In the genomic region with DNA sequence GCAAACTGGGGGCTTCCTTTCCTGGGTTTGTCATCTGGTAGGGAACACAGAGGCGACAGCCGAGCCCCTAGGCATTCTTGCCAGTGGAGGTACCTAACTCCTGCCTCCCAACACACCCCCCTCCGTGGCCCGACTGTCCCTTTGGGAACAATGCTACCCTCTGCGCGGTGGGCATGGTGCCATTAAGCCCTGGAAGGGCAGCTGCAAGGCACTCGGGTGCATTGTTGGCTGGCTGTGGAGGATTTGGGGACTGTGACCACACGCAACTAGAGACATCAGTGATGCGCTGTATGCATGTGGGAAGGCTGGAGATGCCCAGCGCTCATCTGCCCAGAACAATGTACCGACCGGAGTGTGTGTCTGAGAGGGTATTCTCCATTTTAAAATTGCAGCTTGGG, we compare ENCODE assay signal across 9 mouse cellular contexts. TPM values are rescaled to one million over a fixed set of nuclear protein-coding genes. Genes with fewer than 3 reads are reported as not detected.
A peak's percentile ranks its signal among the peaks of the same experiment; 100 is the strongest.
DNase-seq lines count a peak whose midpoint lies in the region; ATAC-seq and TF ChIP-seq lines count a peak whose summit lies in the region.
"Had no signal": no experiment of that assay in that cellular context is flagged by ENCODE, and none has a peak within 500 bp of the region (broad histone marks: within the 10 kb centered on the region; RNA-seq: fewer than 3 reads in every experiment).

No protein-coding gene starts in this region.

- no peaks in the 10 kb centered on the region for H3K9me3 ChIP-seq in hindbrain, embryonic 13.5 days
- no peaks in the 10 kb centered on the region for H3K9me3 ChIP-seq in midbrain, embryonic 15.5 days

- 8% methylated on average over 12 of the region's 12 CpGs for WGBS in hindbrain, embryonic 13.5 days
- WGBS in midbrain, embryonic 15.5 days: 8% methylated on average over 12 of the region's 12 CpGs

- no peak for TF ChIP-seq CTCF in gastrocnemius, adult 2 months (IDR thresholded peaks at IDR 0.05)

- intact Hi-C loops in gastrocnemius, adult 2 months (cut with DNase I): no loop called here

- H3K9ac ChIP-seq in hindbrain, embryonic 13.5 days: peak overlapping the region; percentile 94
- peak overlapping the region; percentile 87 for H3K9ac ChIP-seq in midbrain, embryonic 15.5 days

- peak; percentile 26 for DNase-seq in gastrocnemius, adult 2 months
- DNase-seq in gastrocnemius, adult 18-20 months (ENCODE audit: low spot score): no peak
- peak; percentile 12 for DNase-seq in ovary, postnatal 36 days (ENCODE audit: low spot score)
- DNase-seq in ovary, postnatal 10 days (ENCODE audit: low spot score): no peak
- DNase-seq in spleen, postnatal 4 days (ENCODE audit: low spot score in 2 of 2): no peak
- DNase-seq in urinary bladder, postnatal 10 days (ENCODE audit: low spot score): no peak

- no peaks in the 10 kb centered on the region for H3K36me3 ChIP-seq in hindbrain, embryonic 13.5 days
- no peaks in the 10 kb centered on the region for H3K36me3 ChIP-seq in midbrain, embryonic 15.5 days (replicated peaks)

- H3K4me3 ChIP-seq in gastrocnemius, adult 2 months: peak overlapping the region; percentile 80
- H3K4me3 ChIP-seq in hindbrain, embryonic 13.5 days: peak overlapping the region; percentile 80
- H3K4me3 ChIP-seq in midbrain, embryonic 15.5 days: peak overlapping the region; percentile 75

- peak overlapping the region; percentile 59; the same call in 1 of the 2 replicates for H3K27ac ChIP-seq in gastrocnemius, adult 2 months
- peak overlapping the region; percentile 94 for H3K27ac ChIP-seq in hindbrain, embryonic 13.5 days
- H3K27ac ChIP-seq in midbrain, embryonic 15.5 days: peak overlapping the region; percentile 90
- H3K27ac ChIP-seq: macrophage had no signal

- ATAC-seq in hindbrain, embryonic 13.5 days (ENCODE audit: low FRiP score): peak; percentile 62
- peak; percentile 60 for ATAC-seq in midbrain, embryonic 15.5 days (replicated peaks)

- H3K27me3 ChIP-seq in hindbrain, embryonic 13.5 days: no peaks in the 10 kb centered on the region
- no peaks in the 10 kb centered on the region for H3K27me3 ChIP-seq in midbrain, embryonic 15.5 days (replicated peaks)

- peaks cover 63% of the 10 kb centered on the region for H3K4me1 ChIP-seq in hindbrain, embryonic 13.5 days (replicated peaks)
- peaks cover 41% of the 10 kb centered on the region for H3K4me1 ChIP-seq in midbrain, embryonic 15.5 days

- H3K4me2 ChIP-seq in hindbrain, embryonic 13.5 days: peak overlapping the region; percentile 75
- peak overlapping the region; percentile 58 for H3K4me2 ChIP-seq in midbrain, embryonic 15.5 days

RNA-seq across cellular contexts. Expression of a gene that starts 0.9 kb away (rescaled TPM):
- 10 to 100 TPM in 1 of 2 experiments, 1 to 10 TPM in 1; 6.8 to 13.7 TPM for total RNA-seq in gastrocnemius, adult 2 months (2021)
- 10 to 100 TPM in 1 of 2 experiments, 1 to 10 TPM in 1; 6.0 to 14.3 TPM for total RNA-seq in gastrocnemius, adult 18-20 months (2021)
- polyA plus RNA-seq in hindbrain, embryonic 13.5 days (2015; fragmentation: Nextera tagmentation; extraction: Ambion mirVana): 267 and 274 TPM in 2 replicates
- polyA plus RNA-seq in midbrain, embryonic 15.5 days (2015; fragmentation: Nextera tagmentation; extraction: Ambion mirVana): 322 and 328 TPM in 2 replicates

Comparison
In these comparisons a context has a peak if more than half of its experiments do, and no peak if none do; other contexts are left out.
1. DNase-seq: peak in gastrocnemius, adult 2 months (single experiment) and ovary, postnatal 36 days (single experiment); none in gastrocnemius, adult 18-20 months (single experiment), ovary, postnatal 10 days (single experiment), spleen, postnatal 4 days (0 of 2) and urinary bladder, postnatal 10 days (single experiment).
2. Peak in every context shown above with its lines, with median percentiles within 50 percentile points of each other: H3K27ac ChIP-seq and H3K4me3 ChIP-seq.